In genomic region chr9:41446431-41447203, GRCm38 (mm10) we compare ENCODE assay signal across 9 mouse cellular contexts.
DNase-seq lines count a peak whose midpoint lies in the region; ATAC-seq and TF ChIP-seq lines count a peak whose summit lies in the region.
"Had no signal": no experiment of that assay in that cellular context is flagged by ENCODE, and none has a peak within 500 bp of the region (broad histone marks: within the 10 kb centered on the region; RNA-seq: fewer than 3 reads in every experiment).

No protein-coding gene starts in this region.

- peak; percentile 58 for ATAC-seq in forebrain, embryonic 11.5 days (replicated peaks; ENCODE audit: low FRiP score)
- no peak for ATAC-seq in intestine, postnatal 0 days
- peak; percentile 87 for ATAC-seq in midbrain, embryonic 11.5 days (ENCODE audit: low FRiP score)

- no peak for DNase-seq in kidney, adult 2 months
- DNase-seq in kidney, adult 9 months = no peak
- no peak for DNase-seq in forebrain, embryonic 11.5 days (ENCODE audit: low spot score)
- no peak for DNase-seq in midbrain, embryonic 11.5 days (ENCODE audit: low spot score, missing footprints)
- no peak for DNase-seq in natural killer cell, adult 2 months (ENCODE audit: low spot score in 2 of 2)
- no peak for DNase-seq in urinary bladder, postnatal 4 days (ENCODE audit: low spot score in 2 of 2)
- DNase-seq in ovary, postnatal 10 days (ENCODE audit: low spot score) = no peak
- DNase-seq: liver, embryonic 13.5 days had no signal

- H3K4me2 ChIP-seq in forebrain, embryonic 11.5 days (ENCODE audit: low read depth, low read length, severe bottlenecking) = no peak overlapping the region
- no peak overlapping the region for H3K4me2 ChIP-seq in intestine, postnatal 0 days (replicated peaks; ENCODE audit: low read depth)
- H3K4me2 ChIP-seq in midbrain, embryonic 11.5 days = no peak overlapping the region; the same call in 1 of the 2 replicates
- H3K4me2 ChIP-seq: liver, embryonic 13.5 days had no signal

- no peak for TF ChIP-seq POLR2A in kidney, adult 2 months (IDR thresholded peaks at IDR 0.05; ENCODE audit: low read depth, low read length)

- H3K9ac ChIP-seq in forebrain, embryonic 11.5 days (ENCODE audit: low read length) = peak overlapping the region; percentile 43; the same call in 1 of the 2 replicates
- no peak overlapping the region for H3K9ac ChIP-seq in intestine, postnatal 0 days (ENCODE audit: low read depth, low read length)
- peak overlapping the region; percentile 54; the same call in 1 of the 2 replicates for H3K9ac ChIP-seq in midbrain, embryonic 11.5 days (ENCODE audit: low read length)
- H3K9ac ChIP-seq: liver, embryonic 13.5 days had no signal

- H3K4me1 ChIP-seq in kidney, adult 2 months (ENCODE audit: control insufficient read depth, insufficient read depth, low read length) = no peaks in the 10 kb centered on the region
- peaks cover 12% of the 10 kb centered on the region for H3K4me1 ChIP-seq in forebrain, embryonic 11.5 days (replicated peaks; ENCODE audit: control insufficient read depth, insufficient read depth, low read length)
- no peaks in the 10 kb centered on the region for H3K4me1 ChIP-seq in intestine, postnatal 0 days (replicated peaks; ENCODE audit: control insufficient read depth, insufficient read depth, low read length)
- peaks cover 27% of the 10 kb centered on the region for H3K4me1 ChIP-seq in midbrain, embryonic 11.5 days (ENCODE audit: control insufficient read depth, insufficient read depth, low read length)
- H3K4me1 ChIP-seq: liver, embryonic 13.5 days had no signal

- H3K4me3 ChIP-seq in kidney, adult 2 months (ENCODE audit: insufficient read depth, low read depth, low read length) = no peak overlapping the region
- H3K4me3 ChIP-seq in forebrain, embryonic 11.5 days (ENCODE audit: low read depth, low read length) = no peak overlapping the region
- no peak overlapping the region for H3K4me3 ChIP-seq in intestine, postnatal 0 days (ENCODE audit: low read depth, low read length)
- H3K4me3 ChIP-seq in midbrain, embryonic 11.5 days (ENCODE audit: low read depth, low read length) = no peak overlapping the region
- H3K4me3 ChIP-seq: liver, embryonic 13.5 days had no signal

- WGBS in kidney, adult 2 months = 70% methylated on average over 9 of the region's 9 CpGs
- WGBS in forebrain, embryonic 11.5 days = 59% methylated on average over 9 of the region's 9 CpGs
- 51% methylated on average over 9 of the region's 9 CpGs for WGBS in intestine, postnatal 0 days
- 60% methylated on average over 9 of the region's 9 CpGs for whole genome bisulfite sequencing in midbrain, embryonic 11.5 days

- H3K36me3 ChIP-seq in kidney, adult 2 months (ENCODE audit: control insufficient read depth, insufficient read depth, low read length) = no peaks in the 10 kb centered on the region
- H3K36me3 ChIP-seq in forebrain, embryonic 11.5 days (ENCODE audit: control insufficient read depth, insufficient read depth, low read length) = no peaks in the 10 kb centered on the region
- H3K36me3 ChIP-seq in intestine, postnatal 0 days (ENCODE audit: control insufficient read depth, insufficient read depth) = no peaks in the 10 kb centered on the region
- no peaks in the 10 kb centered on the region for H3K36me3 ChIP-seq in midbrain, embryonic 11.5 days (ENCODE audit: control insufficient read depth, insufficient read depth, low read length)
- H3K36me3 ChIP-seq: liver, embryonic 13.5 days had no signal

- H3K9me3 ChIP-seq in forebrain, embryonic 11.5 days (ENCODE audit: control insufficient read depth, low read length) = no peaks in the 10 kb centered on the region
- no peaks in the 10 kb centered on the region for H3K9me3 ChIP-seq in intestine, postnatal 0 days (ENCODE audit: control insufficient read depth)
- no peaks in the 10 kb centered on the region for H3K9me3 ChIP-seq in midbrain, embryonic 11.5 days (ENCODE audit: control insufficient read depth, low read length)
- H3K9me3 ChIP-seq: liver, embryonic 13.5 days had no signal

- TF ChIP-seq CTCF in kidney, adult 2 months (conservative IDR thresholded peaks at IDR 0.05; ENCODE audit: insufficient read depth, insufficient read length, low read depth, low read length) = no peak
- TF ChIP-seq CTCF in intestine, postnatal 0 days (IDR thresholded peaks at IDR 0.05; ENCODE audit: low read depth) = no peak

- H3K27me3 ChIP-seq in kidney, adult 2 months (replicated peaks; ENCODE audit: control insufficient read depth, insufficient read depth, low read length) = no peaks in the 10 kb centered on the region
- H3K27me3 ChIP-seq in forebrain, embryonic 11.5 days (ENCODE audit: control insufficient read depth, insufficient read depth, low read length) = no peaks in the 10 kb centered on the region
- no peaks in the 10 kb centered on the region for H3K27me3 ChIP-seq in intestine, postnatal 0 days (replicated peaks; ENCODE audit: control insufficient read depth, insufficient read depth, low read length)
- H3K27me3 ChIP-seq in midbrain, embryonic 11.5 days (ENCODE audit: control insufficient read depth, insufficient read depth, low read length) = no peaks in the 10 kb centered on the region
- H3K27me3 ChIP-seq: liver, embryonic 13.5 days had no signal

- peak overlapping the region; percentile 13; the same call in 1 of the 2 replicates for H3K27ac ChIP-seq in kidney, adult 2 months (ENCODE audit: insufficient read depth, low read depth, low read length)
- H3K27ac ChIP-seq in forebrain, embryonic 11.5 days (ENCODE audit: low read depth, low read length) = peak overlapping the region; percentile 86
- H3K27ac ChIP-seq in intestine, postnatal 0 days (ENCODE audit: low read depth, low read length) = 0 out of 2 replicates have a peak overlapping the region, but pooled peaks have one; percentile 30
- H3K27ac ChIP-seq in midbrain, embryonic 11.5 days (ENCODE audit: low read depth, low read length) = peak overlapping the region; percentile 95

Comparison
In these comparisons a context has a peak if more than half of its experiments do, and no peak if none do; other contexts are left out.
1. H3K27ac ChIP-seq: peak in every context shown above with its lines; median percentile 95 in midbrain, embryonic 11.5 days; 86 in forebrain, embryonic 11.5 days; 30 in intestine, postnatal 0 days; 13 in kidney, adult 2 months.